Mouse (Mus musculus) kidney, embryonic 14.5 days (tissue): ENCODE data around the gene Tmsb15b2. TPM values are rescaled to one million over a fixed set of nuclear protein-coding genes. Genes with fewer than 3 reads are reported as not detected.

ENCODE experiments used
- polyA plus RNA-seq: library from polyadenylated mRNA; unstranded; fragments of >200 nt; fragmentation: Nextera tagmentation; extraction: Ambion mirVana; gene quantifications from 2 replicates; pipeline ENCODE4 v1.2.1, GENCODE M21; 2014

Tmsb15b2 gene
- polyA plus RNA-seq, 1 experiment from 2014 or later, result 47.0 TPM

Other genes starting within 250 kb of the Tmsb15b2 start
- gene Morf4l2, start 231.8 kb downstream of the Tmsb15b2 start, polyA plus RNA-seq, result 479 and 609 TPM in 2 replicates
- gene Glra4, start 195.4 kb downstream of the Tmsb15b2 start, polyA plus RNA-seq, result 0.13 and 0.19 TPM in 2 replicates
- 2.4 and 3.6 TPM in 2 replicates for gene Plp1, start 152.8 kb downstream of the Tmsb15b2 start, polyA plus RNA-seq
- 0.12 TPM in 1 of 2 replicates, not detected in the other for gene Rab9b, start 106.7 kb downstream of the Tmsb15b2 start, polyA plus RNA-seq
- not detected in 2 replicates for gene H2bfm, start 48.2 kb downstream of the Tmsb15b2 start, polyA plus RNA-seq
- gene Tmsb15l, start 1.4 kb upstream of the Tmsb15b2 start, polyA plus RNA-seq, result 4.5 and 4.9 TPM in 2 replicates
- 24.1 and 40.1 TPM in 2 replicates for gene Tmsb15b1, start 1.4 kb upstream of the Tmsb15b2 start, polyA plus RNA-seq
- 21.7 and 31.1 TPM in 2 replicates for gene Zcchc18, start 17.7 kb upstream of the Tmsb15b2 start, polyA plus RNA-seq
- gene Slc25a53, start 62.8 kb upstream of the Tmsb15b2 start, polyA plus RNA-seq, result 10.7 and 14.0 TPM in 2 replicates
- gene Fam199x, start 74.1 kb upstream of the Tmsb15b2 start, polyA plus RNA-seq, result 11.1 and 16.8 TPM in 2 replicates
- gene Esx1, start 146.6 kb upstream of the Tmsb15b2 start, polyA plus RNA-seq, result not detected in 2 replicates